Mouse (Mus musculus) E14TG2a.4 (cell line): ENCODE measurements around the gene Klk10.
A peak's percentile ranks its signal among the peaks of the same experiment; 100 is the strongest.

Source experiments
- H3K27me3 ChIP-seq: 2 replicates; pipeline ENCODE4 v1.6.1; 2014; ENCODE audit warnings: low read length, control low read depth; ENCODE audit not compliant: insufficient read depth
- H3K36me3 ChIP-seq: 2 replicates; pipeline ENCODE4 v1.6.1; 2014; ENCODE audit warnings: low read length, control low read depth; ENCODE audit not compliant: insufficient read depth
- H3K4me1 ChIP-seq: replicated peaks from 2 replicates; pipeline ENCODE4 v1.6.1; 2014; ENCODE audit warnings: low read depth, low read length, control low read depth
- H3K4me3 ChIP-seq: replicated peaks from 2 replicates; pipeline ENCODE4 v1.5.1; 2014; ENCODE audit warnings: mild to moderate bottlenecking, low read length
- H3K9me3 ChIP-seq: 2 replicates; pipeline ENCODE4 v1.6.1; 2014; ENCODE audit warnings: low read length, control low read depth
- CTCF ChIP-seq: conservative IDR thresholded peaks from 2 replicates; pipeline ENCODE4 v1.5.1; 2014; ENCODE audit warnings: low read length
- NANOG ChIP-seq: IDR thresholded peaks from 2 replicates; pipeline ENCODE4 v1.6.1; 2014; ENCODE audit warnings: borderline replicate concordance, low read length, mixed read lengths
- POU5F1 ChIP-seq: IDR thresholded peaks from 2 replicates; pipeline ENCODE4 v1.6.1; 2014; ENCODE audit warnings: low read length, borderline replicate concordance

Klk10 gene

DNA sequence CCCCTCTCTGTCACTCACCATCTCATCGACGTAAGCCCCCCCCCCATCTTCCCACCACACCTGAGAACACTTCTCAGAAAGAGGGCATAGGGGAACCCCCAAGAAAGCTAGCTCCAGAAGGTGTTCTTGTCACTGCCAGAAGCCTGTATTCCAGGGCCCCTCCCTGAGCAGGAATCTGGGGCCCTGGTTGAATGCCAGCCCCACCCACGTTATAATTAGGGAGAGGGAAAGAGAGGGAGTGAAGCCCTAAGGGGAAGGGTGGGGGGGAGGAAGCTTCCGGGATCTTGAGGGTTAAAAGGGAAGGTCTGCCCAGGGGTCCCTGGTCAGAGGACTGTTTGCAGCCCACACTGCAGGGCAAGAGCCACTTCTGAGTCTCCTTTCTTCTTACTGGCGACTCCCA is at the start of gene Klk10:
Gene Klk10, plus strand, starts transcription at position 290 of the 400 bp plus-strand sequence.
- peak within 1 kb of the TSS; percentile 61 for H3K4me3 ChIP-seq
- TF ChIP-seq NANOG = no peak
- no peak for TF ChIP-seq CTCF
- no peak for TF ChIP-seq POU5F1
- H3K27me3 ChIP-seq = peaks cover 33% of the 10 kb centered on the region
- H3K9me3 ChIP-seq = no peaks in the 10 kb centered on the region
- no peaks in the 10 kb centered on the region for H3K36me3 ChIP-seq
- H3K4me1 ChIP-seq = peaks cover 57% of the 10 kb centered on the region

DNA sequence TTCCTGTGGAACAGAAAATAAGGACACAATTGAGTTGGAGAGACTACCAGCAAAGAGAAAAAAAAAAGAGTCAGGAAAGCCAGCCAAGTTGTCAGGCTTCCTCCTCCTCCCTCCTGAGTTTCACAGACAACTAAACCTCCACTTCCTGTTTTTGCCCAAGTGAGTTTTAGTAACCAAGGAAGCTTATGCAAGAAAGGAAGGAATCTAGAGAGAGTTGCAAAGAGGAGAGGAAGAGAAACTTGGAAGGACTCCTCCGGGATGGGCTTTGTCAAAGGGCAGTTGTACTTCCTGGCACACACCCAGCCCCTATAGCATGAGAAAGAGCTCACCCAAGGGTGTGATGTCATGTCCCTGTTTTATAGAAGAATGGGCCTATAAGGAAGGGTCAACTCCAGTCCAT is 33.0 kb upstream of the Klk10 start:
- H3K36me3 ChIP-seq = no peaks in the 10 kb centered on the region
- no peak overlapping the region for H3K4me3 ChIP-seq
- no peaks in the 10 kb centered on the region for H3K27me3 ChIP-seq
- no peaks in the 10 kb centered on the region for H3K4me1 ChIP-seq
- no peak for TF ChIP-seq NANOG
- no peaks in the 10 kb centered on the region for H3K9me3 ChIP-seq

DNA sequence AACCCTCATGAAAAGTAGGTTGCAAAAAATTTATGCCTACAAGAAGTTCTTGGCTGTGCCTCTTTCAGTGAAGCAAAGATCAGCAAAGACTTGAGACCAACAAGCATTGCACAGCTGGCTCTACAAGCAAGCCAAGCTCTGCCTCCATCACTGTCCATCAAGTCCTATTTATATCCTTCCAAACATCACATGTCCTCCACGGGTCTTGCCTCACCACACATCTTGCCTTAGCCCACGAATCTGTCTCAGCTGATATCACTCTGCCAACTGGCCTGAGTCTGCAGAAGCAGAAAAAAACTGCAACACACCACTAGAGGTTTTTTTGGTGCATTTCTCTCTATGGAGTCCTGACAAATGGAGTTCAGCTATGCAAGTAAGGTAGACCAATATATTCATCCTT is 28.0 kb upstream of the Klk10 start:
- H3K9me3 ChIP-seq = no peaks in the 10 kb centered on the region
- TF ChIP-seq NANOG (no peak), CTCF (no peak), POU5F1 (no peak)
- peaks cover 2% of the 10 kb centered on the region; the same call in 1 of the 2 replicates for H3K27me3 ChIP-seq
- H3K4me3 ChIP-seq = no peak overlapping the region
- no peaks in the 10 kb centered on the region for H3K36me3 ChIP-seq
- H3K4me1 ChIP-seq = no peaks in the 10 kb centered on the region

DNA sequence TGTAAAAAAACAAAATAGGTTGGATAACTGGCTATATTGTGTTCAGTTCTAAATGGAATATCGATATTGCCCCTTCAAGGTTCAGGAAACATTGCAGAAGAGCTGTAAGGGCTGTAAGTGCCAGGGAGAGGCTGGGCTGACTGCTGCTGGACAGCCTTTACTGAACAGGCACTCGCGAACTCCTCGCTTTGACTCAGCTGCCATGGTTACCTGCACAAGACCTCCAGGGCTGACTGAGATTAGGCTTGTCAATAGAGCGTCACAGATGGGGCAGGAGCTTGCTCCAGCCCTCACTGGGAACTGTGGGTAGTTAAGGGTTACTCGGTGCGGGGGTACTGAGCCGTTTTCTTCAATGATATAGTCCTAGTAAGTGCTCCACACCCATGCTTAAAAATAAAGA is 14.4 kb upstream of the Klk10 start:
- no peak for TF ChIP-seq POU5F1
- TF ChIP-seq CTCF = no peak
- no peak for TF ChIP-seq NANOG
- peaks cover 4% of the 10 kb centered on the region; the same call in 1 of the 2 replicates for H3K27me3 ChIP-seq
- peaks cover 8% of the 10 kb centered on the region for H3K9me3 ChIP-seq
- no peak overlapping the region for H3K4me3 ChIP-seq
- H3K36me3 ChIP-seq = no peaks in the 10 kb centered on the region
- no peaks in the 10 kb centered on the region for H3K4me1 ChIP-seq

DNA sequence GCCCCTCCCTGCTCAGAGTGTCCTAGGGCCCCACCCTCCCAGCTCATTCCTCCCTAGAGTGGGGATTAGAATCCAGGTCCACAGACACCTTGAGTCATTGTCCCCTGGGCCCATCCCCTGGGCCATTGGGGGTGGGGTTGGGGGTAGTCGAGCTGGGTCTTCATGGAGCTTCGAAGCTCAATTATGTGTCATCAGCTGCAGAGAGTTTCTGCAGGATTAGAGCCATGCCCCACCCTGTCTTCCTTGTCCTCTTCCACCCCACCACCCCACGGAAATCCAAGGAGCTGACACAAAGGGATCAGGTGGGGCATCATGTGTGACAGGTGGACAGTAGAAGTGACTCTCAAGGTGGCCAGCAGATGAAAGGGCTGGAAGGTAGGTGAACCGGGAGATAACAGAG is 12.2 kb upstream of the Klk10 start, which contains the start of gene Klk12:
Gene Klk12, plus strand, starts transcription at position 301 of the 400 bp plus-strand sequence.
- H3K4me3 ChIP-seq = no peak within 1 kb of the TSS
- TF ChIP-seq POU5F1 (no peak), CTCF (no peak), NANOG (no peak)
- H3K9me3 ChIP-seq = no peaks in the 10 kb centered on the region
- peaks cover 4% of the 10 kb centered on the region; the same call in 1 of the 2 replicates for H3K27me3 ChIP-seq
- peaks cover 7% of the 10 kb centered on the region for H3K4me1 ChIP-seq
- H3K36me3 ChIP-seq = no peaks in the 10 kb centered on the region

DNA sequence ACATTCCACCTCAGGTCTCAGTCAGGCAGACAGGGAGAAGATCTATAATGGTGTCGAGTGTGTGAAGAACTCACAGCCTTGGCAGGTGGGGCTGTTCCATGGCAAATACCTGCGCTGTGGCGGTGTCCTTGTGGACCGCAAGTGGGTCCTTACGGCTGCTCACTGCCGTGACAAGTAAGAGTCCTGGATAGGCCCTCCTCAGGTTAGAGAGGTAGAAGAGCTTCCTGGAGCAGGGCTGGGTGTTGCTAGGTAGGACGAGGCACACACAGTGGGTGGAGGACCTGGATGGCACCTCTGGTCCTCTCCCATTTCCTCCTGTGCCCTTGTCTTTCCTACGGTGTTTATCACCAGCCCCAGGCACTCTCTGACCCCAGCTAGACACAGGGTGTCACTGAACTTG is 11.2 kb upstream of the Klk10 start:
- Histone ChIP-seq H3K9me3 (no peaks in the 10 kb centered on the region), H3K4me3 (no peak overlapping the region), H3K36me3 (no peaks in the 10 kb centered on the region), H3K4me1 (peaks cover 16% of the 10 kb centered on the region), H3K27me3 (peaks cover 4% of the 10 kb centered on the region; the same call in 1 of the 2 replicates)
- TF ChIP-seq POU5F1 (no peak), CTCF (no peak), NANOG (no peak)

DNA sequence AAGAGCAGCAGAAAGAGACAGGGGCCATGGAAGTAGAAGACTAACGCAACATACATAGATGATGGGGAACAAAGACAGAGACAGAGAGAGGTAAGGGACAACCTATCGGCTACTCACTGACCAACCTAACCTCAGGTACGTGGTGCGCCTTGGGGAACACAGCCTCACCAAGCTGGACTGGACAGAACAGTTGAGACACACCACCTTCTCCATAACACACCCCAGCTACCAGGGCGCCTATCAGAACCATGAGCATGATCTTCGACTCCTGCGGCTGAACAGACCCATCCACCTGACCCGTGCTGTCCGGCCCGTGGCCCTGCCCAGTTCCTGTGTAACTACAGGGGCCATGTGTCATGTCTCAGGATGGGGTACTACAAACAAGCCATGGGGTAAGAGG is 10.1 kb upstream of the Klk10 start:
- H3K4me1 ChIP-seq = peaks cover 26% of the 10 kb centered on the region
- no peak for TF ChIP-seq CTCF
- no peak for TF ChIP-seq POU5F1
- no peak for TF ChIP-seq NANOG
- H3K9me3 ChIP-seq = no peaks in the 10 kb centered on the region
- H3K4me3 ChIP-seq = no peak overlapping the region
- H3K36me3 ChIP-seq = no peaks in the 10 kb centered on the region
- H3K27me3 ChIP-seq = peaks cover 4% of the 10 kb centered on the region; the same call in 1 of the 2 replicates

DNA sequence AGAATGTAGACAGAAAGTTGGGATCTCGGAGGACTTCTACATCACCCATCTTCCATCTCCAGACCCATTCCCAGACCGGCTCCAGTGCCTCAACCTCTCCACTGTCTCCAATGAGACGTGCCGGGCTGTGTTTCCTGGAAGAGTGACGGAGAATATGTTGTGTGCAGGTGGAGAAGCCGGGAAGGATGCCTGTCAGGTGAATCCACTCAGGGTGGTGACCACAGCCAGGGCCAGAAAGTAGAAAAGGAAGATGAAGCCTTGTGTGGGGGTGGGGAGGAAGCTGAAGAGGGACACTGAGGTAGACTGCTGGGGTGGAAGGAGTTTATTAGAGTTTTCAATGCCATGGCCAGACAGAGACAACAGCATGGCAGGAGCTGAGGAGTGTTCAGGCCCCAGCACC is 8.9 kb upstream of the Klk10 start:
- peaks cover 38% of the 10 kb centered on the region for H3K4me1 ChIP-seq
- no peak overlapping the region for H3K4me3 ChIP-seq
- peaks cover 4% of the 10 kb centered on the region; the same call in 1 of the 2 replicates for H3K27me3 ChIP-seq
- no peak for TF ChIP-seq NANOG
- H3K36me3 ChIP-seq = no peaks in the 10 kb centered on the region
- no peaks in the 10 kb centered on the region for H3K9me3 ChIP-seq

DNA sequence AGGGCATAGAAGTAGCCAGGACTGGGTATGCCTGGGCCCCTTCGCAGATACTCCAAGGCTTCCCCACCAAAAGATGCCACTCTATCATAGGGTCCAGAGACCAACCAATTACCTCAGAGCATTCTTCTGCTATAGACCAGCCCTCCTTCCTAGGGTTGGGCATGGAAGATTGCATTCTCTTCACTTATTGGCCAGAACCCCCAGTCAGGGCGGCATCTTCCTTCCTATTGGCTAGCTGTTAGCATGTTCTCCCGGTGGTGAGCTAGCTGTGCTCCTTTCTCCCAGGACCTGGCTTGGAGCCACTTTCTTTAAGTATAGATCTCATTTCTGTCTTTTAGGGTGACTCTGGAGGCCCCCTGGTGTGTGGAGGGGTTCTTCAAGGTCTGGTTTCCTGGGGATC is 7.9 kb upstream of the Klk10 start:
- TF ChIP-seq POU5F1 (no peak), NANOG (no peak), CTCF (no peak)
- Histone ChIP-seq H3K9me3 (no peaks in the 10 kb centered on the region), H3K4me1 (peaks cover 44% of the 10 kb centered on the region), H3K4me3 (no peak overlapping the region), H3K27me3 (peaks cover 4% of the 10 kb centered on the region; the same call in 1 of the 2 replicates), H3K36me3 (no peaks in the 10 kb centered on the region)
